Mouse (Mus musculus): ENCODE data around the gene Cpne6. TPM values are rescaled to one million over a fixed set of nuclear protein-coding genes. Genes with fewer than 3 reads are reported as not detected.
A peak's percentile ranks its signal among the peaks of the same experiment; 100 is the strongest.

The Cpne6 gene
- polyA plus RNA-seq, 1 experiment from 2014 or later, result not detected

- H3K36me3 ChIP-seq (ENCODE audit: control insufficient read depth, insufficient read depth, low read length), result no peaks in the 10 kb centered on the region
- H3K4me1 ChIP-seq (ENCODE audit: control insufficient read depth, insufficient read depth, low read length), result peaks cover 4% of the 10 kb centered on the region; the same call in 1 of the 2 replicates
- H3K9ac ChIP-seq (ENCODE audit: low read length), result peak within 1 kb of the TSS; percentile 62
- under 1% methylated on average over 50 of the region's 51 CpGs for WGBS
- ATAC-seq (ENCODE audit: insufficient number of reproducible peaks, low FRiP score, low TSS enrichment, low read depth) (peak; percentile 97), DNase-seq (ENCODE audit: low spot score) (peak; percentile 98)
- H3K27me3 ChIP-seq (ENCODE audit: control insufficient read depth, insufficient read depth, low read length), result no peaks in the 10 kb centered on the region
- peak within 1 kb of the TSS; percentile 62 for H3K4me2 ChIP-seq (ENCODE audit: low read depth, severe bottlenecking)
- no peaks in the 10 kb centered on the region for H3K9me3 ChIP-seq (ENCODE audit: control insufficient read depth, low read length)
- H3K27ac ChIP-seq (replicated peaks; ENCODE audit: low read depth, low read length), result peak within 1 kb of the TSS; percentile 86
- H3K4me3 ChIP-seq (ENCODE audit: low read depth, low read length), result peak within 1 kb of the TSS; percentile 55
These were observed 50.2 kb downstream of the Cpne6 start, which contains the start of gene A730061H03Rik for GRCm38 (mm10) chr14:55560202-55561073. Gene A730061H03Rik, minus strand, starts transcription at chr14:55560406.

- Histone ChIP-seq H3K27me3 (ENCODE audit: control insufficient read depth, insufficient read depth, low read length) (no peaks in the 10 kb centered on the region), H3K4me3 (ENCODE audit: low read depth, low read length) (no peak overlapping the region), H3K27ac (replicated peaks; ENCODE audit: low read depth, low read length) (no peak overlapping the region), H3K4me1 (ENCODE audit: control insufficient read depth, insufficient read depth, low read length) (peaks cover 4% of the 10 kb centered on the region; the same call in 1 of the 2 replicates), H3K36me3 (ENCODE audit: control insufficient read depth, insufficient read depth, low read length) (peaks cover 2% of the 10 kb centered on the region; the same call in 1 of the 2 replicates), H3K9me3 (ENCODE audit: control insufficient read depth, low read length) (no peaks in the 10 kb centered on the region), H3K9ac (ENCODE audit: low read length) (no peak overlapping the region), H3K4me2 (ENCODE audit: low read depth, severe bottlenecking) (no peak overlapping the region)
- DNase-seq (ENCODE audit: low spot score) (no peak), ATAC-seq (ENCODE audit: insufficient number of reproducible peaks, low FRiP score, low TSS enrichment, low read depth) (no peak)
- 89% methylated on average over 10 of the region's 10 CpGs for WGBS
These were observed 51.6 kb downstream of the Cpne6 start for GRCm38 (mm10) chr14:55561860-55562259.

GRCm38 (mm10) chr14:55563249-55563648 lies 53.0 kb downstream of the Cpne6 start:
- DNase-seq (ENCODE audit: low spot score), result no peak
- H3K36me3 ChIP-seq (ENCODE audit: control insufficient read depth, insufficient read depth, low read length), result peaks cover 5% of the 10 kb centered on the region; the same call in 1 of the 2 replicates

GRCm38 (mm10) chr14:55565748-55566147 lies 55.5 kb downstream of the Cpne6 start:
- Histone ChIP-seq H3K9me3 (ENCODE audit: control insufficient read depth, low read length) (no peaks in the 10 kb centered on the region), H3K27me3 (ENCODE audit: control insufficient read depth, insufficient read depth, low read length) (no peaks in the 10 kb centered on the region), H3K27ac (replicated peaks; ENCODE audit: low read depth, low read length) (no peak overlapping the region), H3K4me2 (ENCODE audit: low read depth, severe bottlenecking) (no peak overlapping the region), H3K9ac (ENCODE audit: low read length) (no peak overlapping the region), H3K4me3 (ENCODE audit: low read depth, low read length) (no peak overlapping the region), H3K4me1 (ENCODE audit: control insufficient read depth, insufficient read depth, low read length) (peaks cover 4% of the 10 kb centered on the region; the same call in 1 of the 2 replicates), H3K36me3 (ENCODE audit: control insufficient read depth, insufficient read depth, low read length) (peaks cover 16% of the 10 kb centered on the region; the same call in 1 of the 2 replicates)
- DNase-seq (ENCODE audit: low spot score), result no peak
- WGBS, result 88% methylated on average over 3 of the region's 3 CpGs
- no peak for ATAC-seq (ENCODE audit: insufficient number of reproducible peaks, low FRiP score, low TSS enrichment, low read depth)

More at GRCm38 (mm10) chr14:55563249-55563648, 53.0 kb downstream of the Cpne6 start:
- 88% methylated on average over 11 of the region's 11 CpGs for WGBS
- ATAC-seq (ENCODE audit: insufficient number of reproducible peaks, low FRiP score, low TSS enrichment, low read depth), result no peak
- H3K27ac ChIP-seq (replicated peaks; ENCODE audit: low read depth, low read length), result no peak overlapping the region
- H3K4me3 ChIP-seq (ENCODE audit: low read depth, low read length), result no peak overlapping the region
- H3K9me3 ChIP-seq (ENCODE audit: control insufficient read depth, low read length), result no peaks in the 10 kb centered on the region
- no peak overlapping the region for H3K9ac ChIP-seq (ENCODE audit: low read length)
- no peak overlapping the region for H3K4me2 ChIP-seq (ENCODE audit: low read depth, severe bottlenecking)
- H3K27me3 ChIP-seq (ENCODE audit: control insufficient read depth, insufficient read depth, low read length), result no peaks in the 10 kb centered on the region
- H3K4me1 ChIP-seq (ENCODE audit: control insufficient read depth, insufficient read depth, low read length), result peaks cover 4% of the 10 kb centered on the region; the same call in 1 of the 2 replicates

Other genes starting within 250 kb of the Cpne6 start
- gene Dhrs4, start 31.7 kb upstream of the Cpne6 start, polyA plus RNA-seq (2014; fragmentation: Nextera tagmentation; extraction: Ambion mirVana), result 49.4 and 55.3 TPM in 2 replicates
- gene Carmil3, start 19.8 kb upstream of the Cpne6 start, polyA plus RNA-seq (2014; fragmentation: Nextera tagmentation; extraction: Ambion mirVana), result 3.0 and 3.7 TPM in 2 replicates
- not detected in 2 replicates for gene Nrl, start 14.5 kb downstream of the Cpne6 start, polyA plus RNA-seq (2014; fragmentation: Nextera tagmentation; extraction: Ambion mirVana)
- 20.4 and 21.6 TPM in 2 replicates for gene Pck2, start 29.8 kb downstream of the Cpne6 start, polyA plus RNA-seq (2014; fragmentation: Nextera tagmentation; extraction: Ambion mirVana)
- gene Dcaf11, start 49.6 kb downstream of the Cpne6 start, polyA plus RNA-seq (2014; fragmentation: Nextera tagmentation; extraction: Ambion mirVana), result 67.7 and 68.0 TPM in 2 replicates
- 0.48 and 0.79 TPM in 2 replicates for gene A730061H03Rik, start 50.0 kb downstream of the Cpne6 start, polyA plus RNA-seq (2014; fragmentation: Nextera tagmentation; extraction: Ambion mirVana)
- 5.0 and 6.5 TPM in 2 replicates for gene Fitm1, start 65.2 kb downstream of the Cpne6 start, polyA plus RNA-seq (2014; fragmentation: Nextera tagmentation; extraction: Ambion mirVana)
- gene Psme1, start 67.7 kb downstream of the Cpne6 start, polyA plus RNA-seq (2014; fragmentation: Nextera tagmentation; extraction: Ambion mirVana), result 138 and 152 TPM in 2 replicates
- 4.2 and 4.6 TPM in 2 replicates for gene Emc9, start 74.9 kb downstream of the Cpne6 start, polyA plus RNA-seq (2014; fragmentation: Nextera tagmentation; extraction: Ambion mirVana)
- 195 and 225 TPM in 2 replicates for gene Psme2, start 80.7 kb downstream of the Cpne6 start, polyA plus RNA-seq (2014; fragmentation: Nextera tagmentation; extraction: Ambion mirVana)
- gene Rnf31, start 81.3 kb downstream of the Cpne6 start, polyA plus RNA-seq (2014; fragmentation: Nextera tagmentation; extraction: Ambion mirVana), result 10.3 and 13.9 TPM in 2 replicates
- 5.9 and 6.7 TPM in 2 replicates for gene Irf9, start 93.1 kb downstream of the Cpne6 start, polyA plus RNA-seq (2014; fragmentation: Nextera tagmentation; extraction: Ambion mirVana)
- gene Rec8, start 107.6 kb downstream of the Cpne6 start, polyA plus RNA-seq (2014; fragmentation: Nextera tagmentation; extraction: Ambion mirVana), result 7.7 TPM in 2 replicates
- 91.5 and 100 TPM in 2 replicates for gene Ipo4, start 125.5 kb downstream of the Cpne6 start, polyA plus RNA-seq (2014; fragmentation: Nextera tagmentation; extraction: Ambion mirVana)
- 2.2 and 2.9 TPM in 2 replicates for gene Gm49378, start 127.5 kb downstream of the Cpne6 start, polyA plus RNA-seq (2014; fragmentation: Nextera tagmentation; extraction: Ambion mirVana)
- 83.2 and 83.3 TPM in 2 replicates for gene Tm9sf1, start 133.4 kb downstream of the Cpne6 start, polyA plus RNA-seq (2014; fragmentation: Nextera tagmentation; extraction: Ambion mirVana)
- gene Tssk4, start 139.7 kb downstream of the Cpne6 start, polyA plus RNA-seq (2014; fragmentation: Nextera tagmentation; extraction: Ambion mirVana), result 0.77 and 0.91 TPM in 2 replicates
- 60.7 and 64.0 TPM in 2 replicates for gene Mdp1, start 150.1 kb downstream of the Cpne6 start, polyA plus RNA-seq (2014; fragmentation: Nextera tagmentation; extraction: Ambion mirVana)
- gene Gmpr2, start 161.5 kb downstream of the Cpne6 start, polyA plus RNA-seq (2014; fragmentation: Nextera tagmentation; extraction: Ambion mirVana), result 55.4 and 60.9 TPM in 2 replicates
- gene Nedd8, start 161.7 kb downstream of the Cpne6 start, polyA plus RNA-seq (2014; fragmentation: Nextera tagmentation; extraction: Ambion mirVana), result 619 and 660 TPM in 2 replicates
- gene Tinf2, start 171.4 kb downstream of the Cpne6 start, polyA plus RNA-seq (2014; fragmentation: Nextera tagmentation; extraction: Ambion mirVana), result 68.1 and 68.5 TPM in 2 replicates
- 2.1 TPM in 2 replicates for gene Tgm1, start 203.5 kb downstream of the Cpne6 start, polyA plus RNA-seq (2014; fragmentation: Nextera tagmentation; extraction: Ambion mirVana)
- 20.0 and 20.2 TPM in 2 replicates for gene Rabggta, start 211.8 kb downstream of the Cpne6 start, polyA plus RNA-seq (2014; fragmentation: Nextera tagmentation; extraction: Ambion mirVana)
- 65.9 and 72.8 TPM in 2 replicates for gene Dhrs1, start 235.2 kb downstream of the Cpne6 start, polyA plus RNA-seq (2014; fragmentation: Nextera tagmentation; extraction: Ambion mirVana)
- gene Nop9, start 235.2 kb downstream of the Cpne6 start, polyA plus RNA-seq (2014; fragmentation: Nextera tagmentation; extraction: Ambion mirVana), result 55.5 and 56.7 TPM in 2 replicates
- 0.37 TPM in 1 of 2 replicates, not detected in the other for gene Cideb, start 248.0 kb downstream of the Cpne6 start, polyA plus RNA-seq (2014; fragmentation: Nextera tagmentation; extraction: Ambion mirVana)

All from limb, embryonic 11.5 days (tissue).